Mouse (Mus musculus) bone marrow, adult 2 months (tissue): ENCODE data around the gene Myo1h.

Source experiments
- CTCF ChIP-seq: fragments of 200-500 bp; IDR thresholded peaks from 2 replicates; pipeline ENCODE4 v1.5.1; 2011; ENCODE audit warnings: low read length, control low read depth; ENCODE audit not compliant: control insufficient read depth, insufficient read depth
- POLR2A ChIP-seq: fragments of 200-500 bp; IDR thresholded peaks from 2 replicates; pipeline ENCODE4 v1.6.1; 2011; ENCODE audit warnings: low read depth, mild to moderate bottlenecking, control low read depth, low read length, borderline replicate concordance; ENCODE audit not compliant: control insufficient read depth

GRCm38 (mm10) chr5:114408846-114409245, 119.9 kb downstream of the Myo1h start:
- no peak for TF ChIP-seq CTCF
- TF ChIP-seq POLR2A: no peak
